Mouse (Mus musculus): ENCODE data around the gene Cd200r3. TPM values are rescaled to one million over a fixed set of nuclear protein-coding genes. Genes with fewer than 3 reads are reported as not detected.

Gene Cd200r3
- polyA plus RNA-seq, 1 experiment from 2014 or later, result 0.98 TPM

- WGBS (ENCODE audit: insufficient replicate concordance), result 51% methylated on average over 3 of the region's 3 CpGs
- no peak for ATAC-seq (ENCODE audit: low read depth)
- Histone ChIP-seq H3K4me2 (ENCODE audit: low read depth, low read length) (no peak overlapping the region), H3K9ac (ENCODE audit: low read depth, low read length) (no peak overlapping the region), H3K27ac (ENCODE audit: low read length) (no peak overlapping the region), H3K27me3 (ENCODE audit: control insufficient read depth, insufficient read depth, low read depth, low read length) (no peaks in the 10 kb centered on the region), H3K36me3 (ENCODE audit: control insufficient read depth, insufficient read depth) (no peaks in the 10 kb centered on the region), H3K9me3 (replicated peaks; ENCODE audit: control insufficient read depth, low read length) (no peaks in the 10 kb centered on the region), H3K4me3 (ENCODE audit: low read depth, low read length) (no peak overlapping the region), H3K4me1 (ENCODE audit: control insufficient read depth, low read depth, low read length) (no peaks in the 10 kb centered on the region)
Observed at GRCm38 (mm10) chr16:44983379-44984060, 40.0 kb downstream of the Cd200r3 start.

GRCm38 (mm10) chr16:44984111-44984510 lies 40.6 kb downstream of the Cd200r3 start:
- Histone ChIP-seq H3K9me3 (replicated peaks; ENCODE audit: control insufficient read depth, low read length) (no peaks in the 10 kb centered on the region), H3K36me3 (ENCODE audit: control insufficient read depth, insufficient read depth) (no peaks in the 10 kb centered on the region), H3K9ac (ENCODE audit: low read depth, low read length) (no peak overlapping the region), H3K4me1 (ENCODE audit: control insufficient read depth, low read depth, low read length) (no peaks in the 10 kb centered on the region), H3K27ac (ENCODE audit: low read length) (no peak overlapping the region), H3K4me2 (ENCODE audit: low read depth, low read length) (no peak overlapping the region), H3K4me3 (ENCODE audit: low read depth, low read length) (no peak overlapping the region), H3K27me3 (ENCODE audit: control insufficient read depth, insufficient read depth, low read depth, low read length) (no peaks in the 10 kb centered on the region)
- no peak for ATAC-seq (ENCODE audit: low read depth)

- no peak overlapping the region for H3K4me3 ChIP-seq (ENCODE audit: low read depth, low read length)
- H3K36me3 ChIP-seq (ENCODE audit: control insufficient read depth, insufficient read depth), result no peaks in the 10 kb centered on the region
- no peak overlapping the region for H3K4me2 ChIP-seq (ENCODE audit: low read depth, low read length)
- no peaks in the 10 kb centered on the region for H3K27me3 ChIP-seq (ENCODE audit: control insufficient read depth, insufficient read depth, low read depth, low read length)
- no peaks in the 10 kb centered on the region for H3K4me1 ChIP-seq (ENCODE audit: control insufficient read depth, low read depth, low read length)
- no peak overlapping the region for H3K27ac ChIP-seq (ENCODE audit: low read length)
- WGBS (ENCODE audit: insufficient replicate concordance), result 55% methylated on average over 3 of the region's 3 CpGs
- H3K9me3 ChIP-seq (replicated peaks; ENCODE audit: control insufficient read depth, low read length), result no peaks in the 10 kb centered on the region
- peak; percentile 47 for ATAC-seq (ENCODE audit: low read depth)
- H3K9ac ChIP-seq (ENCODE audit: low read depth, low read length), result no peak overlapping the region
Observed at GRCm38 (mm10) chr16:44984925-44985324, 41.4 kb downstream of the Cd200r3 start.

GRCm38 (mm10) chr16:44986029-44986428 lies 42.6 kb downstream of the Cd200r3 start:
- H3K27ac ChIP-seq (ENCODE audit: low read length), result no peak overlapping the region
- H3K9me3 ChIP-seq (replicated peaks; ENCODE audit: control insufficient read depth, low read length), result no peaks in the 10 kb centered on the region
- H3K27me3 ChIP-seq (ENCODE audit: control insufficient read depth, insufficient read depth, low read depth, low read length), result no peaks in the 10 kb centered on the region
- WGBS (ENCODE audit: insufficient replicate concordance), result 33% methylated on average over 2 of the region's 2 CpGs
- H3K4me3 ChIP-seq (ENCODE audit: low read depth, low read length), result no peak overlapping the region
- H3K4me1 ChIP-seq (ENCODE audit: control insufficient read depth, low read depth, low read length), result no peaks in the 10 kb centered on the region
- no peak overlapping the region for H3K9ac ChIP-seq (ENCODE audit: low read depth, low read length)
- H3K36me3 ChIP-seq (ENCODE audit: control insufficient read depth, insufficient read depth), result no peaks in the 10 kb centered on the region
- H3K4me2 ChIP-seq (ENCODE audit: low read depth, low read length), result no peak overlapping the region
- ATAC-seq (ENCODE audit: low read depth), result no peak

- H3K4me2 ChIP-seq (ENCODE audit: low read depth, low read length), result no peak overlapping the region
- H3K4me1 ChIP-seq (ENCODE audit: control insufficient read depth, low read depth, low read length), result no peaks in the 10 kb centered on the region
- 0 out of 2 replicates have a peak overlapping the region, but pooled peaks have one; percentile 26 for H3K27ac ChIP-seq (ENCODE audit: low read length)
- H3K36me3 ChIP-seq (ENCODE audit: control insufficient read depth, insufficient read depth), result no peaks in the 10 kb centered on the region
- no peak overlapping the region for H3K9ac ChIP-seq (ENCODE audit: low read depth, low read length)
- 65% methylated on average over 4 of the region's 4 CpGs for WGBS (ENCODE audit: insufficient replicate concordance)
- no peaks in the 10 kb centered on the region for H3K9me3 ChIP-seq (replicated peaks; ENCODE audit: control insufficient read depth, low read length)
- H3K27me3 ChIP-seq (ENCODE audit: control insufficient read depth, insufficient read depth, low read depth, low read length), result no peaks in the 10 kb centered on the region
- no peak for ATAC-seq (ENCODE audit: low read depth)
- H3K4me3 ChIP-seq (ENCODE audit: low read depth, low read length), result no peak overlapping the region
Observed at GRCm38 (mm10) chr16:44988667-44989357, 45.3 kb downstream of the Cd200r3 start.

GRCm38 (mm10) chr16:44993319-44994019 lies 50.0 kb downstream of the Cd200r3 start:
- H3K36me3 ChIP-seq (ENCODE audit: control insufficient read depth, insufficient read depth), result no peaks in the 10 kb centered on the region
- H3K9ac ChIP-seq (ENCODE audit: low read depth, low read length), result no peak overlapping the region
- H3K4me3 ChIP-seq (ENCODE audit: low read depth, low read length), result no peak overlapping the region
- H3K27me3 ChIP-seq (ENCODE audit: control insufficient read depth, insufficient read depth, low read depth, low read length), result no peaks in the 10 kb centered on the region
- ATAC-seq (ENCODE audit: low read depth), result no peak
- WGBS (ENCODE audit: insufficient replicate concordance), result 45% methylated on average over 4 of the region's 4 CpGs
- no peak overlapping the region for H3K4me2 ChIP-seq (ENCODE audit: low read depth, low read length)
- H3K27ac ChIP-seq (ENCODE audit: low read length), result no peak overlapping the region
- H3K4me1 ChIP-seq (ENCODE audit: control insufficient read depth, low read depth, low read length), result no peaks in the 10 kb centered on the region
- no peaks in the 10 kb centered on the region for H3K9me3 ChIP-seq (replicated peaks; ENCODE audit: control insufficient read depth, low read length)

GRCm38 (mm10) chr16:44994206-44994953 lies 50.9 kb downstream of the Cd200r3 start:
- no peak for ATAC-seq (ENCODE audit: low read depth)
- H3K36me3 ChIP-seq (ENCODE audit: control insufficient read depth, insufficient read depth), result no peaks in the 10 kb centered on the region
- H3K9ac ChIP-seq (ENCODE audit: low read depth, low read length), result no peak overlapping the region
- H3K27me3 ChIP-seq (ENCODE audit: control insufficient read depth, insufficient read depth, low read depth, low read length), result no peaks in the 10 kb centered on the region
- no peak overlapping the region for H3K4me2 ChIP-seq (ENCODE audit: low read depth, low read length)
- H3K27ac ChIP-seq (ENCODE audit: low read length), result no peak overlapping the region
- no peak overlapping the region for H3K4me3 ChIP-seq (ENCODE audit: low read depth, low read length)
- H3K4me1 ChIP-seq (ENCODE audit: control insufficient read depth, low read depth, low read length), result no peaks in the 10 kb centered on the region
- no peaks in the 10 kb centered on the region for H3K9me3 ChIP-seq (replicated peaks; ENCODE audit: control insufficient read depth, low read length)
- WGBS (ENCODE audit: insufficient replicate concordance), result 69% methylated on average over 6 of the region's 6 CpGs

- Histone ChIP-seq H3K9ac (ENCODE audit: low read depth, low read length) (no peak overlapping the region), H3K4me2 (ENCODE audit: low read depth, low read length) (no peak overlapping the region), H3K9me3 (replicated peaks; ENCODE audit: control insufficient read depth, low read length) (no peaks in the 10 kb centered on the region), H3K27ac (ENCODE audit: low read length) (no peak overlapping the region), H3K36me3 (ENCODE audit: control insufficient read depth, insufficient read depth) (no peaks in the 10 kb centered on the region), H3K4me1 (ENCODE audit: control insufficient read depth, low read depth, low read length) (no peaks in the 10 kb centered on the region), H3K27me3 (ENCODE audit: control insufficient read depth, insufficient read depth, low read depth, low read length) (no peaks in the 10 kb centered on the region), H3K4me3 (ENCODE audit: low read depth, low read length) (no peak overlapping the region)
- ATAC-seq (ENCODE audit: low read depth), result no peak
- 38% methylated on average over 1 of the region's 1 CpGs for WGBS (ENCODE audit: insufficient replicate concordance)
Observed at GRCm38 (mm10) chr16:44995111-44995510, 51.6 kb downstream of the Cd200r3 start.
